Mouse (Mus musculus): ENCODE measurements around the gene Tor1a. TPM values are rescaled to one million over a fixed set of nuclear protein-coding genes. Genes with fewer than 3 reads are reported as not detected.
"Not testable (repeated sequence)": the region's sequence is repeated elsewhere in the genome, so short reads cannot be mapped to it uniquely, and the experiment has no call there.

Gene Tor1a
- total RNA-seq, 2 experiments from 2014 or later, result 76.1 to 156 TPM

DNA sequence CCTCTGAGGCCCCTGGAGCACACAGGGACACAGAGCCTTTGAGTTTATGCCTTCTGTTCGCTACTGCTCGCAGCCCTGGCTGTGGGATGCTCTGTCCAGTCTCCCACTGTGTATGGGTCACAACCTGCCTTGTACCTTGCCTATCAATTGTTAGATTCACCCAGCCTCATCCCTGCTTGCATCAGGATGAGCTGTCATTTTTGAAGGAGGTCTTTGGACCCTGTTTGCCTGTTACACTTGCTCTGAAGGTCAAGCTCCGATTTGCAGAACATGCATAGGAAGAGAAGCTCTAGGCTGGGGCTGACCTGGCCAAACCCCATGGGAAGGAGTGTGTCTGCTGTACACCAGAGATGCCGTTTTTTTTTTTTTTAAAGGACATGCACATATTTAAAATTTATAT lies 10.2 kb downstream of the Tor1a start:
- no peak for ATAC-seq (replicated peaks; ENCODE audit: poor library complexity, severe bottlenecking)

DNA sequence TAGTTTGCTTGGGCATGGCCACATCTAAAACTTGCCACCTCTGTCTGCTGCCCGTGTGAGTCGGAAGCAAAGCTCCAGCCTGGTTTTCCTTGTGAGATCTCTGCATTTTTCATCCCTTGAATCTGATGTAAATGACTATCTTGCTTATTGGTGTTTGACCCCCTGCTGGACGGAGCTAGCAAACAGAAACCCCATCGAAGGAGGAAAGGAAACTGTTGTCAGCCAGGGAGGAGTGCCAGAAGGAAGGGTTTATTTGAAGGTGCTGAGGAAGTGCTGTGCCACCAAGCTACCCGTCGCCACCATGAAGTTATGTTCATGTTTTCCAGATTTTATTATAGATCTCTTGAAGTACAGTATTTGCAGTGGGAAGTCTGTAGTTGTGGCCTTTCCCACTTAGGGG lies 12.9 kb downstream of the Tor1a start:
- ATAC-seq (replicated peaks; ENCODE audit: poor library complexity, severe bottlenecking), result peak; percentile 52; the same call in 1 of the 2 replicates

DNA sequence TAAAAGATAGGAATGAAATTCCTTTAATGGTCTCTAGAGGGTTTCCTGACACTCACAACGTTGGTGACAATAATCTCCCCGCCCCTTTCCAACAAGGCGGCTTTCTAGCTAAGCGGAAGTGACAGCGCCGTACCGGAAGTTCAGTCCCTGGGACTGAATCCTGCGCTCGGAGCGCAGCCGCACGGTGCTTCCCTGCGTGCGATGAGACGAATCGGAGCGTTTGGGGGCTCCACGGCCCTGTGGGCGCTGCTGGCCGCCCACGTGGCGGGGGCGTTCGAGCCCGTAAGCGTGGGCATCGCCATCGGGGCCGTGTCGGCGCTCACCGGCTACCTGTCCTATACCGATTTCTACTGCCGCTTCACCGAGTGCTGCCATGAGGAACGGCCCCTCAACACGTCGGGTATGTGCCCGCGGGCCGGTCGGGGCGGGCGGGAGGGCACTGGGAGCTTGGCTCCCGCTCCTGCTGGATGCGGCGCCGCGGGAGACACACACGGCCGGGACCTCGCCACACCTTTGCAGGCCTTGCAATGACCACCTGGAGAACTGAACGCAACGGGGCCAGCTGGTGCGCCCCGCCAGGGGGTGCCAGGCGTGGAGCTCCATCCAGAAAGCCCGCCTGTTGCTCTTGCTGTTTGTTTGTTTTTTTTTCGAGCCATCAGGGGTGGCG lies 14.8 kb downstream of the Tor1a start, which contains the start of gene Tor1b:
Gene Tor1b (plus strand): TSS at position 136 of the 667 bp plus-strand sequence.
- ATAC-seq (replicated peaks; ENCODE audit: poor library complexity, severe bottlenecking), result peak; percentile 92

DNA sequence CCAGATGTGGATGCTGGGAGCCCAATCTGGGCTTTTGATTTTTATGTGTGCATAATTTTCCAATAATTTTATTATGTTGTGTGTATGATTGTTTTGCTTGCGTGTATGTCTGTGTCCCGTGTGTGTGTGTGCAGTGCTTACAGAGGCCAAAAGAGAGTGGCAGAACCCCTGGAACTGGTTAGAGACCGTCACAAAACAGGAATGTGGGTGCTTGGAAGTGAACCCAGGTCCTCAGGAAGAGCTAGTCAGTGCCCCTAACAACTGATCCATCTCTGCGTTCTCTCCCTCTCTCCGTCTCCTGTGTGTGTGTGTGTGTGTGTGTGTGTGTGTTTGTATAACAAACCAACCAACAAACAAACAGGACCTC lies 15.3 kb downstream of the Tor1a start:
- ATAC-seq (replicated peaks; ENCODE audit: poor library complexity, severe bottlenecking), result no peak

DNA sequence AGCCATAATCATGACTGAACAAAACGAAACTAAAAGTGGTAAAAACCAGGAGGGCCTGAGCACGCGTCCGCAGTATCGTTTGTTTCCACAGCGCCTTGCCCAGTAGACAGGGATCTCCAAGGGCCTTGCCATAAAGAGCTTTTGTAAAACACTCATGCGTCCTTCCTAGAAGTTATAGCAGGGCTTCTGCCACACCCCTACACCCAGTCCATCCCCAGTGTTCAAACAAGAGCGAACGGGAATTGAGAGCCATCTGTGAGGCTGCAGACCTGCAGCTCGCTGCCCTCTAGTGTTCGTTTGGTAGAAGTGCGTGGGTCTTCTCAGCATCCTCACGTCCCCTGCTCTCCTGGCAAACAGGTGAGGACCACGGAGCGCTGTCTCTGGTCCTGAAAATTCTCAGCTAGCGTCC lies 25.1 kb downstream of the Tor1a start:
- peak; percentile 91 for ATAC-seq (replicated peaks; ENCODE audit: poor library complexity, severe bottlenecking)

DNA sequence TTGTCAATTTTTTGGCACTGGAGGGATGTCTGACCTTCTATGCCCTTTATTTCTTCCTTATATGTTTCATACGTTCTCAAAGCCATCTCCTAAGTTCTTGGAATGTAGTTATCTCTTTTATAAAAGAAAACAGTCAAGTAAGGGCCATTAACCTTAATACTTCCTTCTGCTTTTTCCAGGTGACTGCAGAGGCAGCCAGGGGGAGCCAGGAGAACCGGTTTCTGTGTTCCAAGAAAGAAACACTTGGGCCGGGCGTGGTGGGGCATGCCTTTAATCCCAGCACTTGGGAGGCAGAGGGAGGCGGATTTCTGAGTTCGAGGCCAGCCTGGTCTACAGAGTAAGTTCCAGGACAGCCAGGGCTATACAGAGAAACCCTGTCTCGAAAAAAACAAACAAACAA lies 25.6 kb downstream of the Tor1a start:
- not testable (repeated sequence) for ATAC-seq (replicated peaks; ENCODE audit: poor library complexity, severe bottlenecking)

DNA sequence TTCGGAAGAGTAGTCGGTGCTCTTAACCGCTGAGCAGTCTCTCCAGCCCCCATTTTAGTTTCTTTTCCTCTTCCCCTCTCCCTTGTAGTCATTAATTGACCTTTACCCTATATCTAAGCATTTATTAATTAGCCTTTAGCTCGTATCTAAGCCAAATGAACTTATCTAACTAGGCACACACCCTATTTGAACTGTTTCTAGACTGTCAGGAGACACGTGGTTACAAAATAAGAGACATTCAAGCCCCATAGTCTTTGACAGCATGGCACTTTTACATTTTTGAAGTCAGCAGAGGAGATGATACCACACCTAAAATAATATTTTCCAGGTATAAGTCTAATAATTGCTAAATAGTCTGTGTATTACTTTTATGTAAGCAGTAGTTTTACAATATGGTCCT lies 26.1 kb downstream of the Tor1a start:
- ATAC-seq (replicated peaks; ENCODE audit: poor library complexity, severe bottlenecking), result no peak

DNA sequence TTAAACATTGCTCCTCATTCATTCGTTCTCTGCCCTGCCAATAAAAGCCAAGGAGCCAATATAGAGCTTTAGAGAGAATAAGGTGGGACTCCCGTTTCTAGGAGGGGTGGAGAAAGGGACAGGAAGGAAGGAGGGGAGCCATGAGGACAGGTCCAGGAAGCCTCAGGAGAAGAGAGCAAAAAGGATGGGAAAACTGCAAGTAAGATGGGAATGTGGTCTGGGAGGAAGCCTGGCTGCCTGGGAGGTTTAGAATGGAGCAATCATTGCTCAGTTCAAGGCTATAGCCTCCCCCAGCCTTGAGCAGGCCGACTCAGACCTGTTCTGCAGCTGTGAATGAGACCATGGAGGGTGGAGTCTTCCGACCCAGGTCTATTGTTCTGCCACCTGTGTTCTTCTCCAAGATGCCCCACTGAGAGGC lies 29.1 kb downstream of the Tor1a start:
- no peak for ATAC-seq (replicated peaks; ENCODE audit: poor library complexity, severe bottlenecking)

DNA sequence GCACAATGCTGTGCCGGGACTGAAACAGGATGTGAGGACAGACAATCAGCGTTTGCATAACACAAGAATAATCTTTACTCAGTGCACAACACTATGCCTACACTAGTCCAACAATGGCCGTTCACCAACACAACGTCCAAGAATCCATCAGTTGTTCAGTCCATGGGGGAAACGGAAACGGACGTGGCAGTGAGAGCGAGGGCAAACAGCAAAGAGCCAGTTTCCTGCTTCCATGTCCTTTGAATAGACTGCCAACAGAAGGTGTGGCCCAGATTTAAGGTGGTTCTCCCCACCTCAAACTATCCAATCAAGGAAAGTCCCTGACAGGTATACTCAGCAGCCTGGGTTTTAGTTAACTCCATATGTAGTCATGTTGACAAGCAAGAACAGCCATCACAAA lies 30.0 kb downstream of the Tor1a start:
- no peak for ATAC-seq (replicated peaks; ENCODE audit: poor library complexity, severe bottlenecking)

DNA sequence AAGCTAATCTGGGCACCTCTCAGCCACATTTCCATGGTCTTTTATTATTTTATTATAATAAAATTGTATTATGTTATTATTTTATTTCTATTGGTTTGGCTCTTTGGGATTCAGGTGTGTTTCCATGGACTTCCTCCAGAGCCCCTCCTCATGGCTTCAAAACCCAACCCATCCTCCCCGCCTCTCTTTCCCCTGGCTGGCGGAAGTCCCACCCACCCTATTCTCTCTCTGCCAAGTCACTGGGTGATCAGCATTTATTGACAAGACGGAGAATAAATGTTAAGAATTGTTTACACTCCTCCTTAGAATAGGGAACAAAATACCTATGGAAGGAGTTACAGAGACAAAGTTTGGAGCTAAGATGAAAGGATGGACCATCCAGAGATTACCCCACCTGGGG lies 30.9 kb downstream of the Tor1a start:
- ATAC-seq (replicated peaks; ENCODE audit: poor library complexity, severe bottlenecking), result no peak

DNA sequence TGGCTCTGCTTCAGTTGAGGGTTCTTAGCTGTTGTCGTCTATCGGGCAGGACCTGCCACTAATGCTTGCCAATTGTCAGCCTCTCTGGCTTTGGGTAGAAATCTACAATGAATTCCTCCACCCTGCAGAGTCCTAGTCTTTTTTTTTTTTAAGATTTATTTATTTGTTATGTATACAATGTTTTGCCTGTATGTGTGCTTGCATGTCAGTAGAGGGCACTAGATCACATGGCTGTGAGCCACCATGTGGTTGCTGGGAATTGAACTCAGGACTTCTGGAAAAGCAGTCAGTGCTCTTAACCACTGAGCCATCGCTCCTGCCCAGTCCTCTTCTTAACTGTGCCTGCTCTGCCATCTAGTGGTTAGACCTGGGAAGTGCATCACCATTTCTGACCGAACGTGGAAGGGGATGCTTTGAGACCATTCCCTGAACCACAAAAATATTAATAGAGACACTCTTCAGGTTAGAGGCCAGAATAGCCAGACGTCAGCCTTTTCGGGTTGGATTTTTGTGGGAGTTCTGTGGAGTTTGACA lies 33.7 kb downstream of the Tor1a start:
- ATAC-seq (replicated peaks; ENCODE audit: poor library complexity, severe bottlenecking), result peak; percentile 56

DNA sequence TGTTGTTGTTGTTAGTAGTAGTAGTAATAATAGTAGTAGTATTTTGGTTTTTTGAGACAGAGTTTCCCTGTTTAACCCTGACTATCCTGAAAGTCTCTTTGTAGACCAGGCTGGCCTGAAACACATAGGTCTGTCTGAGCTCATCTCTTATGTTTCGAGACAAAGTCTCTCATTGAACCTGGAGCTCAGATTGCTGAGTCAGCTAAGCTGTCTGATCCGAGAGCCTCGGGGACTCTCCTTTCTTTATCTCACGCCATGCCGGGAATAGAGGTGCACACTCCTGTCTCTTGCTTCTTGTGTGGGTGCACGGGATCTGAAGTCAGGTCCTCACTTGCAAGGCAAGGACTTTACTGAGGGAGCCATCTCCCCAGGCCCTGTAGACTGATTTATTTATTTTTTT lies 34.7 kb downstream of the Tor1a start:
- ATAC-seq (replicated peaks; ENCODE audit: poor library complexity, severe bottlenecking), result no peak

DNA sequence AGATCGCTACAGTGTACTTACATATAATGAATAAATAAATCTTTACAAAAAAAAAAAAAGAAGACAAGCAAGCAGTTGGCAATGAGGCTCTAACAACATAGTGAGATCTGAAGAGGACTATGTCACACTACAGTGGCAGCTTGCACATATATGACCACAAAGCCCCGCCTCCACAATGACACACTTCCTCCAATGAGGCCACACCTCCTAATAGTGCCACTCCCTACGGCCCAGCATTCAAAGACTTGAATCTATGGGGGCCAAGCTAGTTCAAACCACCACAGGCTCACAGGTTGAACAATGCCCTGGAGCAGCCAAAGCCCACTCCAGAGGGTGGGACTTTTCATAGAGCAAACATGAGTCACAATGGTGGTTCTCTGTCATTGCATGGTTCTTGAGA lies 35.8 kb downstream of the Tor1a start:
- ATAC-seq (replicated peaks; ENCODE audit: poor library complexity, severe bottlenecking), result no peak

DNA sequence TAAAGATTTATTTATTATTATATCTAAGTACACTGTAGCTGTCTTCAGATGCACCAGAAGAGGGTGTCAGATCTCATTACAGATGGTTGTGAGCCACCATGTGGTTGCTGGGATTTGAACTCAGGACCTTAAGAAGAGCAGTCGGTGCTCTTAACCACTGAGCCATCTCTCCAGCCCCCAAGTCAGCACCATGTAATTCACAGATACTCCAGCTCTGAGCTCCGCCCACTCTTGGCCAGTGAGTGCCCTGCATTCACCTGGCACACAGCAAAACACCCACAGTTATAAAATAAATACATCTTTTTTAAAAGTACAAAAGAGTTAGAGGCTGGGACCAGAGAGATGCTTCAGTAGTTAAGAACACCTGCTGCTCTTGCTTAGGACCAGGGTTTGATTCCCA lies 36.9 kb downstream of the Tor1a start:
- not testable (repeated sequence) for ATAC-seq (replicated peaks; ENCODE audit: poor library complexity, severe bottlenecking)

DNA sequence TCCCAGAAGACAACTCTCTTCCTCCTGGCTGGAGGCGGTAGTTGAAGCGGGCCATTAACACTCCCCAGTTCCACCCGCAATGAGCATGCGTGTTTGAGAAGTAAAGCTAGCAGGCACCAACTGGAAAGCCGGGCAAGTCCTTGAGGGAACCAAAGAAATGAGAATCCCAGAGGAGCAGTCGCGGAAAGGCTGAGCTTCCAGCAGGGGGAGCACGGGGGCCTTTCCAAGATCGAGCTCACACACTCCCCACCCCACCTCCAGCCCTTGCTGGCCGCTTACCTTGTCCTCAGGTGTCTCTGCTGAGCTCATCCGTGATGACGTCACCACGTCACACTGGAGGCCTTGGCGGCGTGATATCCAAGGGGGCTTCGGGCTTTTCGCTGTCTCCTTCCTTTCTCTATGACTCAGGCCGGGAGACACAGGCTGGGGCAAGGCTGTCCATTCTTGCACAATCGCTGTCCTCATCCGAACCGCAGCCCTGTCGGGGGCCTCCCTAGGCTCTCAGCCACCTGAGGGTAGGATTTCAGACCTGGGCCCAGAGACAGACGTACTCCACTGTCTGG lies 38.2 kb downstream of the Tor1a start, which contains the start of gene Ptges:
Gene Ptges (minus strand): TSS at position 381 of the 563 bp plus-strand sequence.
- ATAC-seq (replicated peaks; ENCODE audit: poor library complexity, severe bottlenecking), result peak; percentile 63

DNA sequence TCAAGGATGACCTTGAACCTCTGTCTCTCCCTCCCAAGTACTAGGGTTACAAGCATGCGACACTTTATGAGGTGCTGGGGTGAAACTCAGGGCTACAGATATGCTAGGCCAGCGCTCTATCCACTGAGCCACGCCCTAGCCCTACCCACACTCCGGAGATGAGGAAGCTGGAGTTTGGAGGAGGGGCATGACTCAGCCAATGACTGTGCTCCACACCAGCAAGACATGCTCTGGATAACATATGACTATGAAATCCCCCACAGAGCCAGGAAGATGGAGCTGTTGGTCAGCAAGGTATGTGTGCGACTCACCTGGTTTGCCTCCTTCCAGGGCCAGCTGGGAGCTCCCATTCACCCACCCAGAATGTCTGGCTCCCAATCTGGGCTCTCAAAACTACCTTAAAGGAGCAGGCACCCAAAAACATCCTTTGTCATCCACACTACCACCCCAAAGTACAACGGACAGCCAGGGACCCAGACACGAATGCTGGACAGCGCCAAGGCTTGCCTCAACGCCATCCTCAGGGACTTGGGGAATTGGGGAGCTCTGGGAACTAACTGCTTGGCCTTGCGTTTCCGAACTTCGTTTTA lies 38.7 kb downstream of the Tor1a start:
- ATAC-seq (replicated peaks; ENCODE audit: poor library complexity, severe bottlenecking), result peak; percentile 74

DNA sequence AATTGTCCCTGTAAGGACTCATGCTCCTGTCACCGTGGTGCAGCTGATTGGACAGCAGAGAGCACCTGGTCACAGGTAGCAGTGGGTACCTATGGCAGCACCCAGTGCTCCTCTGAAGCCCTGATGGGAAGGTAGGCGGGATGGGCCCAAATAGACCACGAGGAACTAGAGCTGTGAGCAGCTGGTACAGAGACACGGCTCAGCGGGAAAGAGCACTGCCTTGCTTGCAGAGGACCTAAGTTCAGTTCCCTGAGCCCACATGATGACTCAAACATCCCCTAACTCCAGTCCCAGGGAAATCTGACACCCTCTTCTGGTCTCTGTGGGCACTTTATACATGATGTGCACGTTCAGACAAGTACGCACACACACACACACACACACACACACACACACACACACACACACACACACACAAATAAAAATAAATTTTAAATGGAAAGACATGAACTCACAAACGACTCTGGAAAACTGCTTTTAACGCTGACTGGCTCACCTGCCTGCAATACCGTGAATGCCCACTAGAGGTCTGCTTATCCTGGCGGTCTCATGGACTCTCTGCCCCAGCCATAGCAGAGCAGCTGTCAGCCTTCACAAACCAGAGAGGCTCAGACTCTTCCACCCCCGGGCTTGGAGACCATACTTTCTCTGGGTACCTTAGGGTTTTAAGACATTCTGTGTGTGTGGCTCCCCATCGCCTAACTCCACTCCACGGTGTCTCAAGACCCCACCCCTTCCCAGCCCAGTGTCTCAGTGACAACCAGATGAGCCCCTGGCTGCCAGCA lies 39.7 kb downstream of the Tor1a start:
- ATAC-seq (replicated peaks; ENCODE audit: poor library complexity, severe bottlenecking), result 0 out of 2 replicates have a peak, but pooled peaks have one; percentile 18

DNA sequence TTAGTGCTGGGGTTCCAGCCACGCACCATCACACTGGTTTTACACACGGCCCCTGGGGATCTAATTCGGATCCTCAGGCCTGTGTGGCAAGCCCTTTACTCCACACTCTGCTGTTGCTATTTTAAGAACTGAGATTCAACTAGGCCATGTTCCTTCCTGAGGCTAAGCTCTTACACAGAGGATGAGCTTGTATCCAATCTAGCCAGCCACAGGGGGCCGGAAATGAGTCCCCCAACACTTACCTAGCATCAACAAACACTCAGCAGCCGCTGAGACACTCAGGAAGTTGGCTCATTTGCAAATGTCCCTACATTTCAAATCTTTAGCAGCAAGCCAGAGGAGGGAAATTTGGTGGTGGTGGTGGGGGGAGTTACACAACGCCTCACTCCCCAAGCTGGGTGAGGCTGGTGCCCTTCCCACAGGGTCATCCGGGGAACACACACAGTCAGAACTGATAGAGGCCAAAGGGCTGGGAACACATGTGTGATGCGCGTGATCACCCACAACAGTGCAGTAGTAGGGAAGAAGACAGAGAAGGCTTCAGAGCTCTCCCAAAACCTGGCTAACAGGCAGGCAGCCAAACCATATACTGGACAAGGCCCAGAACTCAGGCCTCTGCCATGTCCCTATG lies 40.5 kb downstream of the Tor1a start:
- ATAC-seq (replicated peaks; ENCODE audit: poor library complexity, severe bottlenecking), result peak; percentile 44

DNA sequence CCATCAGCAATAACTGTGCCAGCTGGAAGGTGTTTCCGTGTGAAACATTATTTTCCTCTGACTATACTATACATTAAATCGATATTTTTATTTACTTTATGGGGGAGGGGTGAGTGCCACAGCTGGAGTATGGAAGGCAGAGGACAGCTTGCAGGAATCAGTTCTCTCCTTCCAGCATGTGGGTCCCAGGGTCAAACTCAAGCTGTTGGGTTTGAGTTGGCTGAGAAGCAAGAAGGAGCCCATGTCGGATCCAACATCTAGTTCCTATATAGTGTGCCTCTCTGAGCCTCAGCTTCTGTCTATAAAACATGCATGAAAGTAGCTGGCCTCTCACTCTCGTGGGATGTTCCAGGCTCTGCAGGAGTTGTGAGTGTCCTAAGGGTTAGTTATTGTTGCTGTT lies 41.4 kb downstream of the Tor1a start:
- no peak for ATAC-seq (replicated peaks; ENCODE audit: poor library complexity, severe bottlenecking)

DNA sequence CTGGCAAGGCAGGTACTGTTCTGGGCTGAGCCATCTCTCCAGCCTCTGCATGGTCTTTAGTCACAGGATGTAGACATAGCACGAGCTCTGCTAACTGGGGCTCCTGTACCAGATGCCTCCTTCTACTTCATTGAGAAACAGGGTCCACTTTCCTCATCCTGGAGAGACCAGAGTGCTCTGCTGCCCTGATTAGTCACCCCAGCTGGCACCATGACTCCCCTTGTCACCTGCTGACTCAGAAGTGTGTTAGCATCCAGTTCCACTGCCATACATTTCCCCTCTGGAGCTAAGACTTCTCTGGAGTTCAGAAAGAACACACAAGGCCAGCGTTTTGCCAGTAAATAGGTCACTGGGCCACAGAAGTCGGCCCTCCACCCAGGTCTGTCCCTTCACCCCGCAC lies 42.6 kb downstream of the Tor1a start:
- no peak for ATAC-seq (replicated peaks; ENCODE audit: poor library complexity, severe bottlenecking)
